Mouse (Mus musculus) MEL (cell line): Measurements from ENCODE around the gene Chst13. TPM values are rescaled to one million over a fixed set of nuclear protein-coding genes. Genes with fewer than 3 reads are reported as not detected.

Experiments
- DNase-seq: peaks from one replicate; pipeline ENCODE4 v3.0.0; 2011; ENCODE audit warnings: low read depth, low spot score
- H3K27ac ChIP-seq: 2 replicates; pipeline ENCODE4 v1.5.1; 2012; ENCODE audit warnings: low read depth, mild to moderate bottlenecking, control low read depth, low read length, moderate library complexity; ENCODE audit not compliant: control insufficient read depth
- H3K27me3 ChIP-seq, 2 experiments: fragments of 150-350 bp in 1 of 2; sonication (generic) in 1 of 2; 2 replicates each; pipeline ENCODE4 v1.6.1; 2012; ENCODE audit warnings: low read length in 2 of 2, mild to moderate bottlenecking in 2 of 2, improper control_type of control experiment in 1 of 2, moderate library complexity in 1 of 2; ENCODE audit not compliant: insufficient read depth in 2 of 2, control insufficient read depth in 1 of 2
- H3K36me3 ChIP-seq, 2 experiments: 2 replicates each; pipeline ENCODE4 v1.6.1; 2012 to 2014; ENCODE audit warnings: low read length in 2 of 2, improper control_type of control experiment in 1 of 2, inconsistent platforms in 1 of 2, mild to moderate bottlenecking in 1 of 2; ENCODE audit not compliant: insufficient read depth in 2 of 2, control insufficient read depth in 1 of 2
- H3K4me1 ChIP-seq, 2 experiments: fragments of 150-350 bp in 1 of 2; sonication (generic) in 1 of 2; 2 replicates each; pipeline ENCODE4 v1.6.1; 2012; ENCODE audit warnings: low read length in 2 of 2, improper control_type of control experiment in 1 of 2, mild to moderate bottlenecking in 1 of 2; ENCODE audit not compliant: insufficient read depth in 2 of 2, control insufficient read depth in 1 of 2
- H3K4me3 ChIP-seq, 2 experiments: fragments of 150-350 bp in 1 of 2; sonication (generic) in 1 of 2; 2 replicates each; pipeline ENCODE4 v1.5.1; 2012; ENCODE audit warnings: low read depth in 2 of 2, low read length in 2 of 2, mild to moderate bottlenecking in 2 of 2, moderate library complexity in 2 of 2, control low read depth in 1 of 2, improper control_type of control experiment in 1 of 2; ENCODE audit not compliant: control insufficient read depth in 1 of 2, insufficient read depth in 1 of 2
- H3K79me2 ChIP-seq: 2 replicates; pipeline ENCODE4 v1.6.1; 2012; ENCODE audit warnings: mild to moderate bottlenecking, low read length, moderate library complexity; ENCODE audit not compliant: control insufficient read depth, poor library complexity, insufficient read depth
- H3K9ac ChIP-seq: 2 replicates; pipeline ENCODE4 v1.6.1; 2012; ENCODE audit warnings: low read depth, mild to moderate bottlenecking, control low read depth, low read length, moderate library complexity; ENCODE audit not compliant: control insufficient read depth, poor library complexity, severe bottlenecking
- H3K9me3 ChIP-seq: fragments of 150-350 bp; sonication (generic); replicated peaks from 2 replicates; pipeline ENCODE4 v1.6.1; 2012; ENCODE audit warnings: mild to moderate bottlenecking, low read length, improper control_type of control experiment, moderate library complexity; ENCODE audit not compliant: insufficient read depth
- CHD2 ChIP-seq: IDR thresholded peaks from 2 replicates; pipeline ENCODE4 v1.6.1; 2011; ENCODE audit warnings: low read length, improper control_type of control experiment
- E2F4 ChIP-seq: IDR thresholded peaks from 2 replicates; pipeline ENCODE4 v1.6.1; 2011; ENCODE audit warnings: low read depth, low read length, improper control_type of control experiment, borderline replicate concordance
- ELF1 ChIP-seq: IDR thresholded peaks from 2 replicates; pipeline ENCODE4 v1.6.1; 2014; ENCODE audit warnings: low read depth, mild to moderate bottlenecking, inconsistent platforms, low read length, improper control_type of control experiment, moderate library complexity
- EP300 ChIP-seq, 2 experiments: IDR thresholded peaks; 2 replicates each; pipeline ENCODE4 v1.6.1; 2011; ENCODE audit warnings: improper control_type of control experiment in 2 of 2, low read length in 2 of 2, low read depth in 1 of 2, mild to moderate bottlenecking in 1 of 2
- ETS1 ChIP-seq: IDR thresholded peaks from 2 replicates; pipeline ENCODE4 v1.6.1; 2012; ENCODE audit warnings: low read depth, mild to moderate bottlenecking, inconsistent platforms, low read length, improper control_type of control experiment, moderate library complexity
- GABPA ChIP-seq: IDR thresholded peaks from 2 replicates; pipeline ENCODE4 v1.6.1; 2012; ENCODE audit warnings: low read depth, mild to moderate bottlenecking, inconsistent platforms, low read length, improper control_type of control experiment, moderate library complexity
- KAT2A ChIP-seq: conservative IDR thresholded peaks from 2 replicates; pipeline ENCODE4 v1.6.1; 2012; ENCODE audit warnings: low read depth, low read length, improper control_type of control experiment, inconsistent platforms
- MAX ChIP-seq: IDR thresholded peaks from 2 replicates; pipeline ENCODE4 v1.6.1; 2011; ENCODE audit warnings: low read length, improper control_type of control experiment
- MAZ ChIP-seq: IDR thresholded peaks from 2 replicates; pipeline ENCODE4 v1.6.1; 2012; ENCODE audit warnings: low read depth, mild to moderate bottlenecking, inconsistent platforms, low read length, improper control_type of control experiment
- MEF2A ChIP-seq: IDR thresholded peaks from 2 replicates; pipeline ENCODE4 v1.6.1; 2014; ENCODE audit warnings: low read depth, mild to moderate bottlenecking, inconsistent platforms, low read length, improper control_type of control experiment; ENCODE audit not compliant: poor library complexity, insufficient replicate concordance, severe bottlenecking; ENCODE audit errors: extremely low read depth
- MYB ChIP-seq: IDR thresholded peaks from 2 replicates; pipeline ENCODE4 v1.6.1; 2011; ENCODE audit warnings: mild to moderate bottlenecking, low read depth, low read length, improper control_type of control experiment
- NRF1 ChIP-seq: IDR thresholded peaks from 2 replicates; pipeline ENCODE4 v1.6.1; 2014; ENCODE audit warnings: low read depth, mild to moderate bottlenecking, inconsistent platforms, low read length, improper control_type of control experiment, moderate library complexity; ENCODE audit not compliant: poor library complexity, insufficient read depth, severe bottlenecking
- POLR2A ChIP-seq, 2 experiments: IDR thresholded peaks; 2 replicates each; pipeline ENCODE4 v1.6.1; 2011 to 2012; ENCODE audit warnings: low read length in 2 of 2, mild to moderate bottlenecking in 2 of 2, control low read depth in 1 of 2, improper control_type of control experiment in 1 of 2, low read depth in 1 of 2, moderate library complexity in 1 of 2; ENCODE audit not compliant: control insufficient read depth in 1 of 2, insufficient read depth in 1 of 2, poor library complexity in 1 of 2
- POLR2AphosphoS2 ChIP-seq: IDR thresholded peaks from 2 replicates; pipeline ENCODE4 v1.6.1; 2011; ENCODE audit warnings: low read length, improper control_type of control experiment
- RAD21 ChIP-seq: IDR thresholded peaks from 2 replicates; pipeline ENCODE4 v1.6.1; 2011; ENCODE audit warnings: mild to moderate bottlenecking, low read depth, low read length, improper control_type of control experiment
- TAL1 ChIP-seq: IDR thresholded peaks from 2 replicates; pipeline ENCODE4 v1.6.1; 2012; ENCODE audit warnings: mild to moderate bottlenecking, inconsistent platforms, low read length, moderate library complexity, mixed read lengths
- TBP ChIP-seq: IDR thresholded peaks from 2 replicates; pipeline ENCODE4 v1.8.0; 2011; ENCODE audit warnings: low read depth, low read length, improper control_type of control experiment
- TCF12 ChIP-seq: IDR thresholded peaks from 2 replicates; pipeline ENCODE4 v1.6.1; 2014; ENCODE audit warnings: low read depth, mild to moderate bottlenecking, inconsistent platforms, low read length, improper control_type of control experiment, moderate library complexity
- UBTF ChIP-seq: IDR thresholded peaks from 2 replicates; pipeline ENCODE4 v1.6.1; 2012; ENCODE audit warnings: low read depth, mild to moderate bottlenecking, inconsistent platforms, low read length, improper control_type of control experiment, moderate library complexity, borderline replicate concordance; ENCODE audit not compliant: insufficient read depth
- USF1 ChIP-seq: IDR thresholded peaks from 2 replicates; pipeline ENCODE4 v1.6.1; 2014; ENCODE audit warnings: low read depth, mild to moderate bottlenecking, inconsistent platforms, low read length, improper control_type of control experiment, moderate library complexity
- ZKSCAN1 ChIP-seq: IDR thresholded peaks from 2 replicates; pipeline ENCODE4 v1.6.1; 2012; ENCODE audit warnings: low read depth, mild to moderate bottlenecking, inconsistent platforms, low read length, improper control_type of control experiment, moderate library complexity
- polyA plus RNA-seq, 2 experiments: library from polyadenylated mRNA; stranded (reverse) in 1 of 2; unstranded in 1 of 2; fragments of >175 nt in 1 of 2; fragments of >200 nt in 1 of 2; gene quantifications; 2 replicates each; pipeline versions ENCODE4 v1.2.1 to v1.2.4; 2012; ENCODE audit warnings: low replicate concordance in 2 of 2, low read depth in 1 of 2; ENCODE audit not compliant: insufficient read length in 2 of 2, insufficient read depth in 1 of 2, missing spikeins in 1 of 2
- total RNA-seq: library from RNA; depleted of rRNA; stranded (reverse); fragments of 300-350 nt; gene quantifications from 2 replicates; pipeline ENCODE4 v1.2.3, GENCODE M21; 2012

Chst13 gene
- total and polyA plus RNA-seq, 3 experiments = not detected

DNA sequence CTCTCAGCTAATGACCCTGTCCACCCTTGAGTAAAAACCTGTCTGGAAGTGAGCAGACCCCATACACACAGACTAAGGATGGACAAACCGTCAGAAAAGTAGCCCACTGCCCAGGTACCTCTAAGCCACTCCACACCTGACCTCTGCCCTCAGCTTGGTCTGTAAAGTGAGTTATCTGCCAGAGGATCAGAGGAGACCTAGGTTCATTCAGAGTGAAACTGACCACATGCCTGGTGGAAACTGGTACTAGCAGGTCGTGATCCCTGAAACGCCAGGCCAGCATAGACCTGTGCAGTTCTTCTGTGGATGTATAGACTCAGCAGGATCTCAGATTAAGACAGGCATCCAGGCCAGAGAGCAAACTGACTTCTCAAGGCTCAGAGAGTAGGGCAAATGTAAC is 522 bp downstream of the Chst13 start:
- Histone ChIP-seq H3K4me1 (no peaks in the 10 kb centered on the region), H3K79me2 (no peaks in the 10 kb centered on the region), H3K27ac (no peak overlapping the region), H3K36me3 (no peaks in the 10 kb centered on the region), H3K27me3 (no peaks in the 10 kb centered on the region), H3K4me3 (no peak overlapping the region), H3K9me3 (no peaks in the 10 kb centered on the region), H3K9ac (no peak overlapping the region)
- TF ChIP-seq ELF1 (no peak), ZKSCAN1 (no peak), MYB (no peak), CHD2 (no peak), TBP (no peak), POLR2AphosphoS2 (no peak), TAL1 (no peak), NRF1 (no peak), KAT2A (no peak), POLR2A (IDR thresholded peaks at IDR 0.05; ENCODE audit: control insufficient read depth in 1 of 2, insufficient read depth in 1 of 2, low read depth in 1 of 2, low read length in 2 of 2, poor library complexity in 1 of 2) (no peak), GABPA (no peak), MAZ (no peak), MAX (no peak), EP300 (IDR thresholded peaks at IDR 0.05; ENCODE audit: low read depth in 1 of 2, low read length in 2 of 2) (no peak), USF1 (no peak), MEF2A (no peak), ETS1 (no peak), UBTF (no peak), TCF12 (no peak), E2F4 (no peak)
- DNase-seq = no peak

GRCm38 (mm10) chr6:90324026-90324425 is 959 bp downstream of the Chst13 start:
- Histone ChIP-seq H3K4me3 (no peak overlapping the region), H3K27ac (no peak overlapping the region), H3K4me1 (no peaks in the 10 kb centered on the region), H3K36me3 (no peaks in the 10 kb centered on the region), H3K9me3 (no peaks in the 10 kb centered on the region), H3K79me2 (no peaks in the 10 kb centered on the region), H3K9ac (no peak overlapping the region), H3K27me3 (no peaks in the 10 kb centered on the region)
- no peak for TF ChIP-seq KAT2A
- TF ChIP-seq ETS1 = no peak
- no peak for TF ChIP-seq POLR2A (IDR thresholded peaks at IDR 0.05; ENCODE audit: control insufficient read depth in 1 of 2, insufficient read depth in 1 of 2, low read depth in 1 of 2, low read length in 2 of 2, poor library complexity in 1 of 2)
- no peak for TF ChIP-seq RAD21
- DNase-seq = no peak
